Mouse (Mus musculus) hindlimb bud, embryonic 11.5 days (tissue): ENCODE measurements around the gene Stra6l.

ENCODE experiments used
- DNase-seq: peaks from one replicate; pipeline ENCODE4 v3.0.0-alpha.2; 2012; ENCODE audit warnings: low read depth, low spot score; ENCODE audit errors: extremely low spot score

The Stra6l gene

GRCm38 (mm10) chr4:45911256-45911655 is 62.8 kb downstream of the Stra6l start:
- no peak for DNase-seq

- DNase-seq, result no peak
These were observed 63.4 kb downstream of the Stra6l start for GRCm38 (mm10) chr4:45911876-45912275.

- DNase-seq, result no peak
These were observed 68.6 kb downstream of the Stra6l start for GRCm38 (mm10) chr4:45917091-45917490.

- DNase-seq, result no peak
These were observed 73.4 kb downstream of the Stra6l start for GRCm38 (mm10) chr4:45921663-45922435.

- DNase-seq, result no peak
These were observed 75.5 kb downstream of the Stra6l start for GRCm38 (mm10) chr4:45924011-45924410.

GRCm38 (mm10) chr4:45928561-45928960 is 80.1 kb downstream of the Stra6l start:
- DNase-seq, result no peak
